Mouse (Mus musculus) lung, postnatal 0 days (tissue): ENCODE data around the gene Ntn1. TPM values are rescaled to one million over a fixed set of nuclear protein-coding genes. Genes with fewer than 3 reads are reported as not detected.

Source experiments
- ATAC-seq: fragments of 200-750 bp; cut with Nextera tagmentation; 2 replicates; pipeline ENCODE4 v1.8.0; 2017; ENCODE audit warnings: moderate library complexity
- DNase-seq: peaks from one replicate; pipeline ENCODE4 v3.0.0-alpha.2; 2016; ENCODE audit warnings: low spot score
- H3K27ac ChIP-seq: fragments of 300-500 bp; sonication (generic); 2 replicates; pipeline ENCODE4 v1.5.1; 2014; ENCODE audit warnings: antibody characterized with exemption, mild to moderate bottlenecking, low read length, mixed read lengths
- H3K27me3 ChIP-seq: fragments of 300-500 bp; sonication (generic); replicated peaks from 2 replicates; pipeline ENCODE4 v1.6.1; 2014; ENCODE audit warnings: low read length, mixed read lengths; ENCODE audit not compliant: insufficient read depth
- H3K36me3 ChIP-seq: fragments of 300-500 bp; sonication (generic); 2 replicates; pipeline ENCODE4 v1.6.1; 2014; ENCODE audit warnings: low read length, mixed read lengths; ENCODE audit not compliant: insufficient read depth
- H3K4me1 ChIP-seq: fragments of 300-500 bp; sonication (generic); 2 replicates; pipeline ENCODE4 v1.6.1; 2014; ENCODE audit warnings: antibody characterized with exemption, low read depth, low read length, mixed read lengths; ENCODE audit not compliant: insufficient read depth
- H3K4me2 ChIP-seq: fragments of 300-500 bp; sonication (generic); replicated peaks from 2 replicates; pipeline ENCODE4 v1.6.1; 2014; ENCODE audit warnings: low read depth, mild to moderate bottlenecking, low read length, moderate library complexity, mixed read lengths
- H3K4me3 ChIP-seq: fragments of 300-500 bp; sonication (generic); 2 replicates; pipeline ENCODE4 v1.5.1; 2014; ENCODE audit warnings: low read depth, low read length
- H3K9ac ChIP-seq: fragments of 300-500 bp; sonication (generic); replicated peaks from 2 replicates; pipeline ENCODE4 v1.6.1; 2014; ENCODE audit warnings: low read depth, mild to moderate bottlenecking
- H3K9me3 ChIP-seq: fragments of 300-500 bp; sonication (generic); 2 replicates; pipeline ENCODE4 v1.6.1; 2016; ENCODE audit warnings: low read length, mixed read lengths
- CTCF ChIP-seq: IDR thresholded peaks from 2 replicates; pipeline ENCODE4 v1.5.1; 2016; ENCODE audit warnings: antibody characterized with exemption, mild to moderate bottlenecking
- EP300 ChIP-seq: IDR thresholded peaks from 2 replicates; pipeline ENCODE4 v1.6.1; 2016; ENCODE audit warnings: antibody characterized with exemption, mild to moderate bottlenecking, control low read depth
- WGBS: fragments of 180-500 bp; shearing (Covaris S2); extraction: QIAGEN DNeasy Blood & Tissue Kit; methylation state at CpG from one replicate; pipeline ENCODE4 v1.1.7; 2014; 5-methylcytosine and 5-hydroxymethylcytosine counted together
- microRNA-seq: library from miRNA; unstranded; fragments of <30 nt; microRNA quantifications from one replicate; pipeline ENCODE4, GENCODE M21; 2016
- polyA plus RNA-seq: library from polyadenylated mRNA; unstranded; fragments of >200 nt; fragmentation: Nextera tagmentation; extraction: Ambion mirVana; gene quantifications from 2 replicates; pipeline ENCODE4 v1.2.1, GENCODE M21; 2015

Ntn1 gene
- polyA plus RNA-seq, 1 experiment from 2014 or later = 7.2 TPM

DNA sequence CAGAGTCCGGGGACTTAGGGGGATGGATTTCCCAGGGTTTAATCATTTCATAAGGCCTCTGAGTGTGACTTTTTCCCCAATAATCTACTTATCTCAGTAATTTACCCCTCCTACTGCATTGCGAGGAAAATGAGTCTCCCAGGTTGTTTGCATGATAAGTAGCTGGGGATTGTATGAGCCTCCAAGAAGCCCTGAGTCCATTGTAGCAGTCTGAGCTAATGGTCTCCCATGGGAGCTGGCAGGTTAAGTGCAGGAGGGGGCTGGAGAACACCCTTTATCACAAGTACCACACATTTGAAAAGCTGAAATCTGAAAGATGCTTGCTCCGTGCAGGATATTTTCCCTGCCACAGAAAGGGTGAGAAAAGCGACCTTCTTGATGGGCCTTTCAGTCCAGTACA, 240.8 kb downstream of the Ntn1 start:
- WGBS = 78% methylated on average over 4 of the region's 4 CpGs
- H3K27me3 ChIP-seq = no peaks in the 10 kb centered on the region
- H3K4me2 ChIP-seq = no peak overlapping the region
- no peaks in the 10 kb centered on the region for H3K9me3 ChIP-seq
- H3K36me3 ChIP-seq = no peaks in the 10 kb centered on the region
- TF ChIP-seq CTCF (no peak), EP300 (no peak)
- H3K9ac ChIP-seq = no peak overlapping the region
- H3K27ac ChIP-seq = no peak overlapping the region
- ATAC-seq (no peak), DNase-seq (no peak)
- no peak overlapping the region for H3K4me3 ChIP-seq
- H3K4me1 ChIP-seq = no peaks in the 10 kb centered on the region

Small RNA genes within 50 kb of the gene (microRNA-seq; reads per million reads assigned to microRNA genes)
- not detected for gene Mir6406

Other genes starting within 250 kb of the Ntn1 start
- gene Pik3r5, start 31.3 kb upstream of the Ntn1 start, polyA plus RNA-seq = 1.1 and 1.2 TPM in 2 replicates
- 6.2 and 6.8 TPM in 2 replicates for gene Pik3r6, start 102.2 kb upstream of the Ntn1 start, polyA plus RNA-seq
- gene Mfsd6l, start 155.4 kb upstream of the Ntn1 start, polyA plus RNA-seq = 5.8 and 6.3 TPM in 2 replicates
- gene Ccdc42, start 186.2 kb upstream of the Ntn1 start, polyA plus RNA-seq = 0.81 and 0.91 TPM in 2 replicates